Mouse (Mus musculus) heart, embryonic 11.5 days (tissue): ENCODE data around the gene Pla2g5. TPM values are rescaled to one million over a fixed set of nuclear protein-coding genes. Genes with fewer than 3 reads are reported as not detected.
A peak's percentile ranks its signal among the peaks of the same experiment; 100 is the strongest.

Experiments
- ATAC-seq: fragments of 200-750 bp; cut with Nextera tagmentation; replicated peaks from 2 replicates; pipeline ENCODE4 v1.8.0; 2017; ENCODE audit warnings: moderate library complexity; ENCODE audit not compliant: insufficient number of reproducible peaks, low FRiP score, low TSS enrichment
- H3K27ac ChIP-seq: fragments of 300-500 bp; sonication (generic); 2 replicates; pipeline ENCODE4 v1.5.1; 2014; ENCODE audit warnings: mild to moderate bottlenecking, low read depth, low read length
- H3K27me3 ChIP-seq: fragments of 300-500 bp; sonication (generic); 2 replicates; pipeline ENCODE4 v1.6.1; 2014; ENCODE audit warnings: mild to moderate bottlenecking, low read length, mixed read lengths; ENCODE audit not compliant: control insufficient read depth, insufficient read depth
- H3K36me3 ChIP-seq: fragments of 300-500 bp; sonication (generic); 2 replicates; pipeline ENCODE4 v1.6.1; 2014; ENCODE audit warnings: mild to moderate bottlenecking, low read length, moderate library complexity, mixed read lengths; ENCODE audit not compliant: control insufficient read depth, insufficient read depth
- H3K4me1 ChIP-seq: fragments of 300-500 bp; sonication (generic); 2 replicates; pipeline ENCODE4 v1.6.1; 2014; ENCODE audit warnings: low read length; ENCODE audit not compliant: control insufficient read depth, insufficient read depth
- H3K4me2 ChIP-seq: fragments of 300-500 bp; sonication (generic); 2 replicates; pipeline ENCODE4 v1.6.1; 2014; ENCODE audit warnings: mild to moderate bottlenecking, moderate library complexity
- H3K4me3 ChIP-seq: fragments of 300-500 bp; sonication (generic); 2 replicates; pipeline ENCODE4 v1.5.1; 2014; ENCODE audit warnings: low read depth, low read length
- H3K9ac ChIP-seq: fragments of 300-500 bp; sonication (generic); 2 replicates; pipeline ENCODE4 v1.6.1; 2014; ENCODE audit warnings: mild to moderate bottlenecking, low read depth, low read length, moderate library complexity
- H3K9me3 ChIP-seq: fragments of 300-500 bp; sonication (generic); replicated peaks from 2 replicates; pipeline ENCODE4 v1.6.1; 2016; ENCODE audit warnings: low read length; ENCODE audit not compliant: control insufficient read depth
- WGBS: fragments of 180-500 bp; shearing (Covaris S2); extraction: QIAGEN DNeasy Blood & Tissue Kit; methylation state at CpG from one replicate; pipeline ENCODE4 v1.1.7; 2014; ENCODE audit not compliant: insufficient replicate concordance; 5-methylcytosine and 5-hydroxymethylcytosine counted together
- polyA plus RNA-seq: library from polyadenylated mRNA; unstranded; fragments of >200 nt; fragmentation: Nextera tagmentation; extraction: Ambion mirVana; gene quantifications from 2 replicates; pipeline ENCODE4 v1.2.1, GENCODE M21; 2014

Gene Pla2g5
- polyA plus RNA-seq, 1 experiment from 2014 or later = 1.1 TPM

DNA sequence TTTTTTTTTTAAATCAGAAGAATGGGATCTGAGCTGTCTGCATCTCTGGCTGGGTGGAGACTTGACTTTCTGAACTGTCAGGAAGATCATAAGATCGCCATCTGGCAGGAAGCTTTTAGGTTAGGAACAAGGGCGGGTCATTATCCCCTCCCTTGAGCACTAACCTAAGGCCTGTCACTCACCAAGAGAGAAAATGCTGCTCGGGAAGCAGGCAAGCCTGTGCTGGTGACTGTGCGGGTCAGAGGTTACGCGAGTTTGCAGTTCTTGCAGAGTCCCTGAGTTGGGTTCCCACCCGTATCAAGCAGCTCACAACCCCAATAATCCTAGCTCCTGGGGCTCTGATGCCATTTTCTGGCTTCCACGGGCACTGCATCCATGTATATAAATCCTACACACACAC, 5.4 kb upstream of the Pla2g5 start:
- peaks cover 5% of the 10 kb centered on the region; the same call in 1 of the 2 replicates for H3K27me3 ChIP-seq
- no peak overlapping the region for H3K9ac ChIP-seq
- no peaks in the 10 kb centered on the region for H3K4me1 ChIP-seq
- no peak overlapping the region for H3K27ac ChIP-seq
- H3K9me3 ChIP-seq = 0 out of 2 replicates have a peak, but pooled peaks cover 3% of the 10 kb centered on the region
- 46% methylated on average over 8 of the region's 8 CpGs for WGBS
- no peak for ATAC-seq
- no peak overlapping the region for H3K4me3 ChIP-seq
- H3K4me2 ChIP-seq = no peak overlapping the region
- no peaks in the 10 kb centered on the region for H3K36me3 ChIP-seq

DNA sequence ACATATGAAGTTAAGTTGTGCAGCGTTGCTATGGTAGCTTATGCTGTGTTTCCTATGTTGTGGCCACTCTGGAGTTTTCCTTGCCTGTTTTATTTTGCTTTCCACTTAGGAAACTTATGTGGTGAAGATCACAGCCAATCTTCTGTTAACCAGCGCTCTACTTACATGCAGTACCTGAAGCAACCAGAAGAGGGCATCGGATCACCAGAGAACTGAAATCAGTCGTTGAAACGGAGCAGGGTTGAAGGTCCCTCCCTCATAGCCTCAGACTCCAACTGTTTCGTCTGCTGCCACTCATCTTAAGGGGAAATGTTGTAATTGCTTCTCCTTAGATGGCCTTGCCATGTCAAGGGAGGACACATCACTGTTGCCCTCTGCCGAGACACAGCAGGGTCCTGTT, 3.1 kb upstream of the Pla2g5 start:
- H3K9ac ChIP-seq = no peak overlapping the region
- no peaks in the 10 kb centered on the region for H3K36me3 ChIP-seq
- no peak overlapping the region for H3K27ac ChIP-seq
- 0 out of 2 replicates have a peak, but pooled peaks cover 3% of the 10 kb centered on the region for H3K9me3 ChIP-seq
- no peaks in the 10 kb centered on the region for H3K4me1 ChIP-seq
- H3K4me3 ChIP-seq = no peak overlapping the region
- ATAC-seq = no peak
- H3K27me3 ChIP-seq = peaks cover 5% of the 10 kb centered on the region; the same call in 1 of the 2 replicates
- WGBS = 13% methylated on average over 7 of the region's 7 CpGs
- H3K4me2 ChIP-seq = no peak overlapping the region

DNA sequence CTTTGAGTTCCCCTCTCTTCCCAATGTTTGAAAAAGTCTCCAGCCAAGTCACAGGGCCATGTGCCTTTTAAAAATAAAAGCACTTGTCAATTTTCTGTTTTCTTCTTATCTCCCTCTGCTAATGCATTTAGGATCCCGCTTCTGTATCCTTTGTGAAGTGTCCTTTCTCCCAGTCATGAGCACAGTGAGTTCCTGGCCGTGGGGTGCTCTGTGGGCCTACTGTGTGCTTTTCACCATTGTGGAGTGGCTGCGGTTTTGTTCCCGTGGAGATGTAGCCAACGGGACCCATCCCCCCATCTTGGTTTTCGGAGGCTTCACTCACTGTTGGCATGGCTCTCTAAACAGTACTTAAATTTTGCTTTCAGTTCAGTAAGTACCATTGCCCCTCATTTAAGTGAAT, 2.7 kb upstream of the Pla2g5 start:
- no peaks in the 10 kb centered on the region for H3K4me1 ChIP-seq
- H3K27me3 ChIP-seq = peaks cover 5% of the 10 kb centered on the region; the same call in 1 of the 2 replicates
- no peak for ATAC-seq
- no peak overlapping the region for H3K9ac ChIP-seq
- H3K9me3 ChIP-seq = 0 out of 2 replicates have a peak, but pooled peaks cover under 1% of the 10 kb centered on the region
- no peak overlapping the region for H3K27ac ChIP-seq
- no peaks in the 10 kb centered on the region for H3K36me3 ChIP-seq
- H3K4me2 ChIP-seq = no peak overlapping the region
- 55% methylated on average over 6 of the region's 6 CpGs for WGBS
- no peak overlapping the region for H3K4me3 ChIP-seq

DNA sequence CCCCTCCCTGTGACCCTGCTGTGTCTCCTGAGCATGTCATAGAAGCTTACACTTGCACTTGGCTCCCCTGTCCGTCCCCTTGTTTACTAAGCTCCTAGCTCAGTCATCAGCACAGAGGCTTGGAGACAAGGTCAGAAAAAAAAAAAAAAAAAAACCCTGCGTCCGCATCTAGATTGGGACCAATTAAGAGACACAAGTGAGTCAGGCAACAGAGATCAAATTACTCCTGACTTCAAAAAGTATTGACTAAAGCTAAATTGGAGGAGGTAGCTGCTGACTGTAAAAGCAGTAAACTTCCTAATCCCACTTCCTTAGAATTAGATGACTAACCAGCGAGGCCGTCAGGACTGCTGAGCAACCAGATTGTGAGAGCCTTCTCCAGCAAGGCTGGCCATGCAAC, 1.8 kb upstream of the Pla2g5 start:
- no peak overlapping the region for H3K4me3 ChIP-seq
- H3K27me3 ChIP-seq = peaks cover 5% of the 10 kb centered on the region; the same call in 1 of the 2 replicates
- H3K4me2 ChIP-seq = no peak overlapping the region
- no peak for ATAC-seq
- no peaks in the 10 kb centered on the region for H3K4me1 ChIP-seq
- H3K36me3 ChIP-seq = no peaks in the 10 kb centered on the region
- no peak overlapping the region for H3K9ac ChIP-seq
- WGBS = 41% methylated on average over 5 of the region's 5 CpGs
- H3K9me3 ChIP-seq = no peaks in the 10 kb centered on the region
- no peak overlapping the region for H3K27ac ChIP-seq

DNA sequence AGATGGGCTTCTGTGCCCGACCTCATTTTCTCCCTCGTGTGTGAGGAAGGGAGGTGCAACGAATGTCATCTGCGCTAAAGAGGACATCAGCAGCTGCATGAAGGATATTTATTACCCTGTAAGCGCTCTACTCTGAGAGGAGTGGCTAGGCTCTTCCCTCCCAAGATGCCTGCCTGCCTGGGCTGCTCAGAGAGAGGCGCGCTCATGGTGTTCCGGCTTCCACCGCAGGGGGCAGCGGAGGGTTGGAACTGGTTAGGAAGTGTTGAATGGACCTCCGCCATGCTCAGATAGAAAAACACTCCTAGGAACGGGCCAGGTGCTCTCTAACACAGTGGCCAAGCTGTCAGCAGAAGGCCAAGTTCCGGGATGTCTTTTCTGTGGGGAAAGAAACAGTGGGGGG, 3.6 kb downstream of the Pla2g5 start:
- no peaks in the 10 kb centered on the region for H3K27me3 ChIP-seq
- H3K9ac ChIP-seq = no peak overlapping the region
- no peaks in the 10 kb centered on the region for H3K9me3 ChIP-seq
- 3% methylated on average over 13 of the region's 13 CpGs for WGBS
- peak overlapping the region; percentile 55 for H3K4me2 ChIP-seq
- H3K36me3 ChIP-seq = no peaks in the 10 kb centered on the region
- peak overlapping the region; percentile 22 for H3K4me3 ChIP-seq
- no peak overlapping the region for H3K27ac ChIP-seq
- H3K4me1 ChIP-seq = 0 out of 2 replicates have a peak, but pooled peaks cover 4% of the 10 kb centered on the region
- ATAC-seq = 0 out of 2 replicates have a peak, but pooled peaks have one; percentile 62

DNA sequence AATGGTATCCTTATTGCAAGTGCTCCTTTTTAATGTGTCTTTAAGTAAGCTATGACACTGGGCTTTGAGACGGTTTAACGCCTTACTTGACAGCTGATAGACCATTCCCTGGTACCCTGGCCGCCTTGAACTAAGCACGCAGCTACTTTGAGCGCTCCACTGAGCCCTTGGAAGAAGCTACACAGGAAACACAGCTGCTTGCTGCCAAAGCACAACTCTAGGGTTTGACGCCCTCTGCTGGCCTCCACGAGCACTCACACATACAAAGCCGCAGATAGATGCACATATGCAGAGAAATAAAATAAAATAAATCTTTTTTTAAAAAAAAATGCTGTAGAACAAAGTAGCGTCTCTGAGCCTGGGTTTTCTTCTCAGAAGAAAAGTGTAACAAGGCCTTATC, 4.0 kb downstream of the Pla2g5 start:
- WGBS = 20% methylated on average over 9 of the region's 9 CpGs
- ATAC-seq = no peak
- H3K36me3 ChIP-seq = no peaks in the 10 kb centered on the region
- H3K4me3 ChIP-seq = peak overlapping the region; percentile 22
- H3K4me2 ChIP-seq = peak overlapping the region; percentile 55
- 0 out of 2 replicates have a peak, but pooled peaks cover 4% of the 10 kb centered on the region for H3K4me1 ChIP-seq
- H3K9me3 ChIP-seq = no peaks in the 10 kb centered on the region
- H3K27ac ChIP-seq = no peak overlapping the region
- no peaks in the 10 kb centered on the region for H3K27me3 ChIP-seq
- no peak overlapping the region for H3K9ac ChIP-seq

DNA sequence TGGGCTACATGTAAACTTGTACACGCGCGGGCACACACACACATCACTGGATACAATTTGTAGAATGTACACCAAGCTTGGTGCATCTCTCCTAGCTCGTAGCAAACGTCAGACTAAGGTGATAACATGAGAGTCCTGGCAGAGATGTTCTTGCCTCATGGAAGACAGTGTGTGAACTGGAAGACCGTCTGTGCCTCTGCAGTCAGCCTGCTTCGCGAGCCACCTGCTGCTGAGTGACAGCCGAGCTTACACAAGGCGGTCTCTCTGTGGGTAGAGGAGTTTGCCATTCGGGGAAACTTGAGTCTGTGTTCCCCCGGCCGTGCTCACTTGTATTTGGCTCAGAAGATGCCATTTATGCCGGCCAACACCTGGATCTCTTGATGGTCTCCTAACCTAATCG, 4.8 kb downstream of the Pla2g5 start:
- Histone ChIP-seq H3K4me2 (no peak overlapping the region), H3K4me1 (0 out of 2 replicates have a peak, but pooled peaks cover 4% of the 10 kb centered on the region), H3K9ac (no peak overlapping the region), H3K4me3 (no peak overlapping the region), H3K36me3 (no peaks in the 10 kb centered on the region), H3K9me3 (no peaks in the 10 kb centered on the region), H3K27ac (no peak overlapping the region), H3K27me3 (no peaks in the 10 kb centered on the region)
- ATAC-seq = no peak
- WGBS = 66% methylated on average over 15 of the region's 15 CpGs

DNA sequence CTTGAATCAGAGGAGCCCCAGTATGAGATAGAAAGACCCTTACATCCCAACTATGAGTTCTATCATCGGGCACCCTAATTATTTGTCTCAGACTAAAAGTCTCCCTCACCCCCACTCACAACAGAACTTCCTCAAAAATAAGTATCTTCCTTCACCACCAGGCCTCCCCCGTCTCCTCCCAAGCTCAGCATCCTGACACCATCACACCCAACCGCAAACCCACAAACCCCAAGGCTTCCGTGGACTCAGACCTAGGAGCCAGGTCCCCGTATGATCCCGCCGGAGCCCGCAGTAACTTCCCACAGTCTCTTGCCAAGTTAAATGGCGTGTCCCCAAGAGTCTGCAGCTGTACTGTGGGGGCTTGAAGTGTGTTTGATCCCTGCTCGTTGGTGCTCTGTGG, 5.7 kb downstream of the Pla2g5 start:
- 82% methylated on average over 10 of the region's 10 CpGs for WGBS
- no peak overlapping the region for H3K4me3 ChIP-seq
- H3K4me1 ChIP-seq = 0 out of 2 replicates have a peak, but pooled peaks cover 4% of the 10 kb centered on the region
- no peaks in the 10 kb centered on the region for H3K27me3 ChIP-seq
- no peak overlapping the region for H3K27ac ChIP-seq
- no peak overlapping the region for H3K9ac ChIP-seq
- ATAC-seq = no peak
- no peak overlapping the region for H3K4me2 ChIP-seq
- no peaks in the 10 kb centered on the region for H3K36me3 ChIP-seq
- no peaks in the 10 kb centered on the region for H3K9me3 ChIP-seq

DNA sequence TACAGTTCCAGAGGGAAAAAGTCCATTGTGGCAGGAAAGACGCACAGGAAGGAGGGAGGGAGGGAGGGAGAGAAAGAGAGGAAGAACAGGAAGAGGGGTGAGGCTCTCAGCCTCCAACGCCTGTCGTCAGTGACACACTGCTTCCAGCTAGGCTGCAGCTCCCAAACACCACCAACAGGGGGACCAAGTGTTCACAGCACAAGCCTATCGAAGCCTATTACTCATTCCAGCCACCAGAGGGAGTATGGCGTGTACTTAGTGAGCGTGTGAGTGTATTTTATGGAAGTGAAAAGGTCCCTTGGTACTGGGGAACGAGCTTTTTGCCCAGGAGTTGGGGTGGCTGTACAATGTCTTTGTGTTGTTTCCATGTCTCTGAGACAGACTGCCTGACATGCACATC, 6.8 kb downstream of the Pla2g5 start:
- H3K27me3 ChIP-seq = no peaks in the 10 kb centered on the region
- no peak overlapping the region for H3K4me3 ChIP-seq
- WGBS = 27% methylated on average over 7 of the region's 7 CpGs
- no peak overlapping the region for H3K27ac ChIP-seq
- ATAC-seq = no peak
- H3K36me3 ChIP-seq = no peaks in the 10 kb centered on the region
- H3K4me1 ChIP-seq = 0 out of 2 replicates have a peak, but pooled peaks cover 4% of the 10 kb centered on the region
- H3K9me3 ChIP-seq = no peaks in the 10 kb centered on the region
- no peak overlapping the region for H3K9ac ChIP-seq
- H3K4me2 ChIP-seq = no peak overlapping the region
